Mouse (Mus musculus): Measurements from ENCODE around the gene Ehd2. TPM values are rescaled to one million over a fixed set of nuclear protein-coding genes. Genes with fewer than 3 reads are reported as not detected.

Ehd2 gene
- polyA plus RNA-seq, 1 experiment: 4.6 TPM

- Histone ChIP-seq H3K27me3 (ENCODE audit: control insufficient read depth, insufficient read depth, low read length, poor library complexity, severe bottlenecking) (no peaks in the 10 kb centered on the region), H3K9me3 (replicated peaks; ENCODE audit: control insufficient read depth, insufficient read depth, low read length, poor library complexity, severe bottlenecking) (no peaks in the 10 kb centered on the region), H3K36me3 (ENCODE audit: control insufficient read depth, insufficient read depth, low read length, poor library complexity, severe bottlenecking) (no peaks in the 10 kb centered on the region), H3K4me1 (ENCODE audit: control insufficient read depth, insufficient read depth, low read length) (peaks cover 4% of the 10 kb centered on the region), H3K4me3 (ENCODE audit: low read depth, low read length) (no peak overlapping the region), H3K27ac (ENCODE audit: insufficient read depth, low read length) (no peak overlapping the region), H3K9ac (ENCODE audit: low read depth, poor library complexity, severe bottlenecking) (no peak overlapping the region)
- TF ChIP-seq EP300 (IDR thresholded peaks at IDR 0.05; ENCODE audit: insufficient read depth, low read depth, low read length): no peak
- TF ChIP-seq POLR2A (IDR thresholded peaks at IDR 0.05; ENCODE audit: insufficient read depth, low read length): no peak
- peak; percentile 6 for TF ChIP-seq CTCF (IDR thresholded peaks at IDR 0.05; ENCODE audit: low read depth, low read length)
Measured at GRCm38 (mm10) chr7:15982729-15983407, 15.5 kb upstream of the Ehd2 start.

DNA sequence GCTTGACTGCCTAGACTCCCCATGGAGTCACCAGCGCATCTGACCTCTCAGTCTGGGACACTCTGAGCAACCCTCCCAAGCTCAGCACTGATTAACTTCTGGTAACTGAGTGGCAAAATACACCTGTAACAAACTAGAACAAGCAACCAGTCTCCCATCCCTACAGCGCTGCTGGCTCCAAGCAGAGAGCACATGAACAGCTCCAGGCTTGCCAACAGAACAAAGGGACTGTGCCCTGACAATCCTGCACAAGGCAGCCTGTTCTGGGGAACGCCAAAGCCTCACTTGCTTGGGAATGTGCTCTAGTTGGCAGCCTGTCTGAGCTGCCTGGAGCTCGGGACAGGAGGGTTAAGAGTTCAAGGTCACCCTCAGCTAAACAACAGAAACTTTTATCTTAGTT is 14.2 kb upstream of the Ehd2 start:
- Histone ChIP-seq H3K9ac (ENCODE audit: low read depth, poor library complexity, severe bottlenecking) (no peak overlapping the region), H3K27me3 (ENCODE audit: control insufficient read depth, insufficient read depth, low read length, poor library complexity, severe bottlenecking) (no peaks in the 10 kb centered on the region), H3K36me3 (ENCODE audit: control insufficient read depth, insufficient read depth, low read length, poor library complexity, severe bottlenecking) (no peaks in the 10 kb centered on the region), H3K27ac (ENCODE audit: insufficient read depth, low read length) (peak overlapping the region; percentile 16; the same call in 1 of the 2 replicates), H3K9me3 (replicated peaks; ENCODE audit: control insufficient read depth, insufficient read depth, low read length, poor library complexity, severe bottlenecking) (no peaks in the 10 kb centered on the region), H3K4me3 (ENCODE audit: low read depth, low read length) (no peak overlapping the region), H3K4me1 (ENCODE audit: control insufficient read depth, insufficient read depth, low read length) (peaks cover 4% of the 10 kb centered on the region)
- TF ChIP-seq POLR2A (IDR thresholded peaks at IDR 0.05; ENCODE audit: insufficient read depth, low read length) (no peak), EP300 (IDR thresholded peaks at IDR 0.05; ENCODE audit: insufficient read depth, low read depth, low read length) (peak; percentile 51; the same call in 1 of the 2 replicates), CTCF (IDR thresholded peaks at IDR 0.05; ENCODE audit: low read depth, low read length) (no peak)

GRCm38 (mm10) chr7:15980246-15980645 is 12.9 kb upstream of the Ehd2 start:
- TF ChIP-seq CTCF (IDR thresholded peaks at IDR 0.05; ENCODE audit: low read depth, low read length): no peak
- TF ChIP-seq POLR2A (IDR thresholded peaks at IDR 0.05; ENCODE audit: insufficient read depth, low read length): no peak
- no peak for TF ChIP-seq EP300 (IDR thresholded peaks at IDR 0.05; ENCODE audit: insufficient read depth, low read depth, low read length)
- Histone ChIP-seq H3K27me3 (ENCODE audit: control insufficient read depth, insufficient read depth, low read length, poor library complexity, severe bottlenecking) (no peaks in the 10 kb centered on the region), H3K27ac (ENCODE audit: insufficient read depth, low read length) (no peak overlapping the region), H3K4me3 (ENCODE audit: low read depth, low read length) (no peak overlapping the region), H3K9me3 (replicated peaks; ENCODE audit: control insufficient read depth, insufficient read depth, low read length, poor library complexity, severe bottlenecking) (no peaks in the 10 kb centered on the region), H3K36me3 (ENCODE audit: control insufficient read depth, insufficient read depth, low read length, poor library complexity, severe bottlenecking) (no peaks in the 10 kb centered on the region), H3K4me1 (ENCODE audit: control insufficient read depth, insufficient read depth, low read length) (peaks cover 4% of the 10 kb centered on the region), H3K9ac (ENCODE audit: low read depth, poor library complexity, severe bottlenecking) (no peak overlapping the region)

DNA sequence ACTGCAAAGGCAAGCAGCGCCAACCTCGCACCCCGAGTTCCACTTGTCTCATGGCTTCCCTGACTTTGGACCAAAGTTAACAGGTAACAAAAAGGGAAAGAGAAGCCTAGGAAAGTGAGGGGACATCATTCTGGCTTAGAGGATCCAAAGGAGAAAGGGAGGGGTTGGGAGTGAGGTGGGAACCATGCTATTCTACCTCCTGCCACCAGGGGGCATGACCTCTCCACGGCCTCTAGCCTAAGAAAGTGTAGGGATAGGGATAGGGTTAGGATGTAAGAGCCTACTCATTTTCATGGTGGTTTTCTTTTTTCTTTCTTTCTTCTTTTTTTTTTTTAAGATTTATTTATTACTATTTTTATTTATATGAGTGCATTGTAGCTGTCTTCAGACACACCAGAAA is 8.5 kb upstream of the Ehd2 start:
- no peak overlapping the region for H3K27ac ChIP-seq (ENCODE audit: insufficient read depth, low read length)
- H3K27me3 ChIP-seq (ENCODE audit: control insufficient read depth, insufficient read depth, low read length, poor library complexity, severe bottlenecking): no peaks in the 10 kb centered on the region
- no peaks in the 10 kb centered on the region for H3K9me3 ChIP-seq (replicated peaks; ENCODE audit: control insufficient read depth, insufficient read depth, low read length, poor library complexity, severe bottlenecking)
- TF ChIP-seq POLR2A (IDR thresholded peaks at IDR 0.05; ENCODE audit: insufficient read depth, low read length) (no peak), CTCF (IDR thresholded peaks at IDR 0.05; ENCODE audit: low read depth, low read length) (peak; percentile 76)
- H3K4me1 ChIP-seq (ENCODE audit: control insufficient read depth, insufficient read depth, low read length): no peaks in the 10 kb centered on the region
- H3K36me3 ChIP-seq (ENCODE audit: control insufficient read depth, insufficient read depth, low read length, poor library complexity, severe bottlenecking): no peaks in the 10 kb centered on the region
- H3K4me3 ChIP-seq (ENCODE audit: low read depth, low read length): no peak overlapping the region
- no peak overlapping the region for H3K9ac ChIP-seq (ENCODE audit: low read depth, poor library complexity, severe bottlenecking)

- Histone ChIP-seq H3K4me3 (ENCODE audit: low read depth, low read length) (no peak overlapping the region), H3K9me3 (replicated peaks; ENCODE audit: control insufficient read depth, insufficient read depth, low read length, poor library complexity, severe bottlenecking) (no peaks in the 10 kb centered on the region), H3K27ac (ENCODE audit: insufficient read depth, low read length) (no peak overlapping the region), H3K9ac (ENCODE audit: low read depth, poor library complexity, severe bottlenecking) (no peak overlapping the region), H3K27me3 (ENCODE audit: control insufficient read depth, insufficient read depth, low read length, poor library complexity, severe bottlenecking) (no peaks in the 10 kb centered on the region), H3K36me3 (ENCODE audit: control insufficient read depth, insufficient read depth, low read length, poor library complexity, severe bottlenecking) (no peaks in the 10 kb centered on the region), H3K4me1 (ENCODE audit: control insufficient read depth, insufficient read depth, low read length) (no peaks in the 10 kb centered on the region)
- TF ChIP-seq POLR2A (IDR thresholded peaks at IDR 0.05; ENCODE audit: insufficient read depth, low read length) (no peak), EP300 (IDR thresholded peaks at IDR 0.05; ENCODE audit: insufficient read depth, low read depth, low read length) (no peak), CTCF (IDR thresholded peaks at IDR 0.05; ENCODE audit: low read depth, low read length) (no peak)
Measured at GRCm38 (mm10) chr7:15975451-15975850, 8.1 kb upstream of the Ehd2 start.

GRCm38 (mm10) chr7:15974712-15975111 is 7.3 kb upstream of the Ehd2 start:
- no peaks in the 10 kb centered on the region for H3K36me3 ChIP-seq (ENCODE audit: control insufficient read depth, insufficient read depth, low read length, poor library complexity, severe bottlenecking)

More at GRCm38 (mm10) chr7:15974712-15975111, 7.3 kb upstream of the Ehd2 start:
- Histone ChIP-seq H3K4me3 (ENCODE audit: low read depth, low read length) (no peak overlapping the region), H3K27ac (ENCODE audit: insufficient read depth, low read length) (no peak overlapping the region), H3K9me3 (replicated peaks; ENCODE audit: control insufficient read depth, insufficient read depth, low read length, poor library complexity, severe bottlenecking) (no peaks in the 10 kb centered on the region), H3K9ac (ENCODE audit: low read depth, poor library complexity, severe bottlenecking) (no peak overlapping the region), H3K27me3 (ENCODE audit: control insufficient read depth, insufficient read depth, low read length, poor library complexity, severe bottlenecking) (no peaks in the 10 kb centered on the region), H3K4me1 (ENCODE audit: control insufficient read depth, insufficient read depth, low read length) (no peaks in the 10 kb centered on the region)
- TF ChIP-seq CTCF (IDR thresholded peaks at IDR 0.05; ENCODE audit: low read depth, low read length) (peak; percentile 90), POLR2A (IDR thresholded peaks at IDR 0.05; ENCODE audit: insufficient read depth, low read length) (no peak)

All from ES-Bruce4 (cell line).